Comparison of ENCODE assay signal across 28 mouse cellular contexts in genomic region chr11:121667541-121667940, GRCm38 (mm10). TPM values are rescaled to one million over a fixed set of nuclear protein-coding genes. Genes with fewer than 3 reads are reported as not detected.
"Had no signal": no experiment of that assay in that cellular context is flagged by ENCODE, and none has a peak within 500 bp of the region (broad histone marks: within the 10 kb centered on the region; RNA-seq: fewer than 3 reads in every experiment).

No protein-coding gene starts in this region.

- ATAC-seq: forebrain, embryonic 13.5 days; forebrain, embryonic 14.5 days; forebrain, embryonic 15.5 days; forebrain, embryonic 16.5 days; forebrain, postnatal 0 days had no signal

- H3K27ac ChIP-seq: embryonic facial prominence, embryonic 10.5 days; embryonic facial prominence, embryonic 12.5 days; embryonic facial prominence, embryonic 13.5 days; embryonic facial prominence, embryonic 15.5 days; forebrain, embryonic 10.5 days; forebrain, embryonic 12.5 days; forebrain, embryonic 13.5 days; forebrain, embryonic 15.5 days; gastrocnemius, adult 2 months; heart, adult 2 months had no signal

- H3K4me1 ChIP-seq: embryonic facial prominence, embryonic 12.5 days had no signal

- H3K9ac ChIP-seq: embryonic facial prominence, embryonic 12.5 days; embryonic facial prominence, embryonic 13.5 days; embryonic facial prominence, embryonic 15.5 days; forebrain, embryonic 12.5 days; forebrain, embryonic 13.5 days; forebrain, embryonic 15.5 days; forebrain, postnatal 0 days had no signal

- DNase-seq: cerebellum, adult 2 months; cerebellum, adult 8-10 months; cerebellum, adult 9-10 months; cerebellum, adult 9-11 months; cerebellum, postnatal 10 days; cerebellum, postnatal 14 days; cerebellum, postnatal 25 days; cerebellum, postnatal 36 days; embryo, embryonic 11 days; forebrain, postnatal 0 days; gastrocnemius, adult 2 months; gastrocnemius, postnatal 10 days; gastrocnemius, postnatal 14 days; gastrocnemius, postnatal 25 days; gastrocnemius, postnatal 36 days; heart, adult 18-20 months; heart, adult 2 months had no signal

- H3K4me2 ChIP-seq: embryonic facial prominence, embryonic 12.5 days; embryonic facial prominence, embryonic 13.5 days; embryonic facial prominence, embryonic 15.5 days; forebrain, embryonic 12.5 days; forebrain, embryonic 13.5 days; forebrain, embryonic 15.5 days had no signal

- H3K36me3 ChIP-seq: forebrain, embryonic 12.5 days; forebrain, embryonic 15.5 days had no signal

- H3K4me3 ChIP-seq: embryonic facial prominence, embryonic 10.5 days; embryonic facial prominence, embryonic 12.5 days; embryonic facial prominence, embryonic 13.5 days; embryonic facial prominence, embryonic 15.5 days; erythroblast, embryonic 14.5 days; forebrain, embryonic 10.5 days; forebrain, embryonic 12.5 days; forebrain, embryonic 13.5 days; forebrain, embryonic 15.5 days; gastrocnemius, adult 2 months; heart, adult 2 months had no signal

- H3K27me3 ChIP-seq: embryonic facial prominence, embryonic 12.5 days; embryonic facial prominence, embryonic 13.5 days; embryonic facial prominence, embryonic 15.5 days; forebrain, embryonic 12.5 days; forebrain, embryonic 13.5 days; forebrain, embryonic 15.5 days had no signal

- H3K9me3 ChIP-seq: embryonic facial prominence, embryonic 10.5 days; embryonic facial prominence, embryonic 12.5 days; embryonic facial prominence, embryonic 13.5 days; embryonic facial prominence, embryonic 15.5 days; forebrain, embryonic 10.5 days; forebrain, embryonic 12.5 days; forebrain, embryonic 13.5 days; forebrain, embryonic 15.5 days had no signal

RNA-seq across cellular contexts. Expression of gene B3gntl1, which starts 5.4 kb away (rescaled TPM):
- polyA plus RNA-seq: erythroblast, embryonic 14.5 days had no signal
